Mouse (Mus musculus): ENCODE results near the gene Nrn1. TPM values are rescaled to one million over a fixed set of nuclear protein-coding genes. Genes with fewer than 3 reads are reported as not detected.

Gene Nrn1
- total RNA-seq, 2 experiments from 2014 or later = 3.2 to 3.3 TPM

DNA sequence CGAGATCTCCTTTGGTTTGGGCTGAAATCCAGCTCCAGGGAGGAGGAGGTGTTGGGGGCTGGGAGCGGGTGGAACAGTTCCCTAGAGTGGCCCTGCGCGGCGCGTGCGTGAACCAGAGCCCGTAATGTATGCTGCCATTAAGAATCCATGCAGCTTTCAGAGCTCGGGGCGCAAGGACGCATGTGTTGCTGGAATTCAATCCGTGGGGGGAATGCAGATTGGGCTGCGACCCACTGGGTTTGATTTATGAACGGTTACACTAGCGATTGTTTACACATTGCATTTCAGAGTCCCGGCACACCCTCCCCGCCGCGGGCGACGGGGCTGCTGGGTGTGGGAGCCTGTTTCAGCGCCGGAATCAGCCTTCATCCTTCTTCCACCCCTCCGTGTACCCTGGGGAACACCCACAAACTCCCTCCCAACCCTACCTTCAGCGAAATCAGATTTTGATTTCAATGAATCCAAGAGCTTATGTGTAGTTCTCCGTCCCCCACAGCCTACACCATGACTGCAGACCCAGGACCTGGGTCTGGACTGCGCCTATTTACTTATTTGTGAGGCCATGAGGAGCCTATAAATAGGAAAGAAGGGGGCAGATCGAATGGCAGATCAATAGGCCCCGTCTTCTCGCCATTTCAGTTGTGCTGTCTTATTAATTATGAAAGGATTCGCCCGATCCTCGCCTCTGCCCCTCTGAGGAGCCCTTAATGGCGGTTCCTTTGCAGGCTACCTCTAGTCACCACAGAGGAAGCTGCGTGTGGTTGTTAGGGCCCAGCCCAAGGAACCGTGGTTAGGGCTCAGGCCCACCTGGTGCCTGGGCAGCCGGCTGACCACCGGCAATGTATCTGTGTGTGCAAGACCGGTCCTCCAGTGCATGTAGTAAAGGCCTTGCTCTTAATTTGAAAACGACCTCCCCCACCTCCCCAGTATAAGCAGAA is 10.1 kb downstream of the Nrn1 start:
- no peak for DNase-seq

DNA sequence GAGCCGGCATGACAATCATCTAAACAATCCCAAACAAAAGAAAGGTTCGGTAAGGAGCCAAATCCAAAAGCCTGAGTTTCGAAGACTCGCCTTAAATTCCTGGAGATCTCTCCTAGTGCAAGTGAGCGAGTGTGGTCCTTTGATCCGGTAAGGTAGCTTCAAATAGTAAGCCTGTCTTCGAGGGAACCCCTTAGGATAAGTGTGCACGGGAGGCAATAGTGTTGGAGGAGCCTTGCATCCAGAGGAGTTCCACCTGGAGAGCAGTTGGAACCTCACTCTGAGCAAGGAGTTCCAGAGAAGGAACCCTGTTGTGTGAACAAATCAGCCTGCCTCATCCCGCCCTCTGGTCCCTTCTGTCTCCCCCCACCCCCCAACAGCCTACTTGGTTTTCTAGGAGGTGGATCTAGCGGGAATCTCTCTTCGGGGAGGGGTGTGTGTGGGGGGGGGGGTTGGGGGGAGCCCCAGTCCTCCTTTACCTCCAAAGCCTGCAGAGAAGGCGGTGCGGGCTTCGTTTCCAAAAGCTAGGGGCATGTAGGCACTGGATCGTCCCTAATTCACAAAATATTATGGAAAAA is 11.1 kb downstream of the Nrn1 start:
- no peak for DNase-seq

DNA sequence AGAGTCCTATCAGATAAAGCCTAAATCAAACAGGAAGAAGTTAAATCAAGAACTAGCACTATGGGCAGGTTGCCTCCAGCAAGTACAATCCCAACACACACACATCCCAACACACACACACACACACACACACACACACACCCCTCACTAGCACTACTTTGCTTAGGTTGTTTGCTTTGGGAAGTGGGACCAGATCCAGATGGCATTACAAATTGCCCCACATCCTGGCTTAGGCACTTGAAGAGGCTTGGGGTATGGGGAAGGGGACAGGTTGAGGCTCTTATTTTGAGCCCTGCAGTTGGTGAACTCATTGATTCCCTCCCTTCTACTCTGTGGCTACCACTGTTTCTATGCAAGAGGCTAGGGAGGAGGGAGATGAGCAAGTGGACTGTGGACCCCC is 12.6 kb downstream of the Nrn1 start:
- no peak for DNase-seq

DNA sequence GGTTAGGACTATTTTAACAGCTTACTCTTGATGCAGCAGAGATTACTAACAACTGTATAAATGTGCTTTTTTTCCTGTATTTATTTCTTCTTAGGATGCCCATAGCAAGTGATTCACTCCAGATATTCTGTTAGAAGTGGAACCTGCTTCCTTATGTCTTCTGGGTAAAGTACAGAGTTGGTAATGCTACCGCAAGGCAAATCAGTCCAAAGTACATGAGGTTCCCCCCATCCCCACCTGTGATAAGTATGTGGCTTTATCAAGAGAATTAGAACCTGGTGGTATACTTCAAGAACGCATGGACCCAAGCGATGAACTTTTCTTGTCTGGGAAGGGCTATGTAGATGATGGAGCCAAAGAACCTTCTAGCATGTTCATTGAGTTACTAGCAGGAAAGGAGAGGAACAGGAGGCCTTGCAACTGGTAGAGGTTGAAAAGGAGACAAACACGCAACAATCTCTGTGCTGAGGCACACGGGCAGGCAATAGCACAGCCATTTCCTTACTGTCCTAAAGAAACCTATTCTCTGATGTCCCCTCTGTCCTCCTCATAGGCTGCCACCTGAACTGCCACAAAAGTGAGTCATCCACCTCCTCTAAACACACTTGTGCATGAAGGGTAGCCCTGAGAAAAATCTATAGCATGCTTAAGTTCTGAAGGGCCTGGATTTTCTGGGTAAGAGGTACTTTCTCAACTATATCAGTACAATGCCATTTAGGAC is 14.5 kb downstream of the Nrn1 start:
- DNase-seq = no peak

DNA sequence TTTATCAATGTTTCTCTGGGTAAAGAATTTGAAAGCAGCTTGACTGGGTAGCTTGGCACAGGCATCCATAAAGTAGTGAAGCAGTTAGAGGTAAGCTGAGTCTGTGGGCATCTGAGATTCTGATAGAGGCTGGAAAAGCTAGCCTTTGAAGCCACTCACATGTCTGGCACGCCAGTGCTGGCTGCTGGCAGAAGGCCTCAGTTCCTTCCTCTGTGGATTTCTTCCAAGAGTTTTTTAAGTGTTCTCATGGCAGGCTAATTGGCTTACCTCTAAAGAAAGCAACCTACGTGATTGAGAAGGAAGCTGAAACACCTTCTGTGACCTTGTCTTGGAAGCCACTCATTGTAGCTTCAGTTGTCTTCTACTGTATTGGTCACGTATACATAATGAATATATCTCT is 17.6 kb downstream of the Nrn1 start:
- DNase-seq = no peak

DNA sequence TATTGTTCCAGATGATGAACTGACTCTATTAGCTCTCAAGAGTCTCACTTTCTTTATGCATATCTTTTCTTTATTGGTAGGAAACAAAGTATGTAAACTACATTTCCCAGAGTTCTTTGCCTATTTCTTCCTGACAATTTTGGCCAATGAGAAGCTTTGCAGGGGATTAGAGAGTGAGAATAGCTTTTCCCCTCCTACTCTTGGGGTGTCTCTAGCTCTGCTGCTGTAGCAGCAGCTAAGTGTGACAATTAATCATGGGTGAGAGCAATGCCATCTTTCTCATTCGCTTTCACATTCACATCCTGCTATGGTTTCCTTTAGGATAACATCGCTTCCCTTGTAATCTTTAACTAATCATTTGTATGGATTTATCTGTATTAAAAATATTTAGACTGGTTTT is 18.2 kb downstream of the Nrn1 start:
- DNase-seq = no peak

DNA sequence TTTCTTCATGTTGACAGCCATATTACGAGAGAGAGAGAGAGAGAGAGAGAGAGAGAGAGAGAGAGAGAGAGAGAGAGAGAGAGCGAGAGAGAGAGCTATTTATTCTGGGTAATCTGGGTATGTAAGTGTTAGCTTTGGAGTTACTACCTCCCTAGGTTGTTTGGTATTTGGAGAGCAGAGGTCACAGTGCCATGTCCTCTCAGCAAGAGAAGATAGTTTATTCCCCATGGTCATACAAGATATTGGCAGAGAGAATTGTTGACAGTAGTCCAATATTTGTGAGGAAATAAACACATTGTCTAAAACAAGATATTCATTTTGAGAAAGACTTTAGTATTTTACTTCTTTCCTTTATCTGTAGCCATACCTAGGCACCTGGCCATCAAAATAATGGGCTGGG is 20.8 kb downstream of the Nrn1 start:
- DNase-seq = no peak

DNA sequence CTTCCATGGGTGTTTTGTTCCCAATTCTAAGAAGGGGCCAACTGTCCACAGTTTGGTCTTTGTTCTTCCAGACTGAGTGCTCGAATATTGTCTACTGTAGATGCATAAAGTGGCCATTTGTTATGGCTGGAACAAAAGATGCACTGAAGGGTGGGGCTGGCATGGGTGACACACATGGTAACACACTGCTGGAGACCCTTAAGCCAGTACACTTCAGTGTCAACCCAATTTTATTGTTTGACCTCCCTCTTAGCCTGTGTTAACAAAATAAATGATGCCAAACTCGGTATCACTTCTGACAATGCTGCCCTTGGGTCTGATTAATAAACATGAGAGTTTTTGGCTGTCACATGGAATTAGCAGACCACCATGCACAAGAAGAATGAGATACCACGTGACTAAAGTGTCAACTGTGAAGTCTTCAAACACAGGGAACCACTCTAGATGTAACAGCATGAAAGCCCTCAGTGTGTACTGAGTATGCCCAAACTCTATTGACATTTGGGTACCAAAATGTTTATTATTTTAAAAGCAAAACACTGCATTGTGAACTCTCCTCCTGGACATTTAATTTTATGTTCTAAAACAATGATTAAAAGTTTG is 27.7 kb downstream of the Nrn1 start:
- no peak for DNase-seq

DNA sequence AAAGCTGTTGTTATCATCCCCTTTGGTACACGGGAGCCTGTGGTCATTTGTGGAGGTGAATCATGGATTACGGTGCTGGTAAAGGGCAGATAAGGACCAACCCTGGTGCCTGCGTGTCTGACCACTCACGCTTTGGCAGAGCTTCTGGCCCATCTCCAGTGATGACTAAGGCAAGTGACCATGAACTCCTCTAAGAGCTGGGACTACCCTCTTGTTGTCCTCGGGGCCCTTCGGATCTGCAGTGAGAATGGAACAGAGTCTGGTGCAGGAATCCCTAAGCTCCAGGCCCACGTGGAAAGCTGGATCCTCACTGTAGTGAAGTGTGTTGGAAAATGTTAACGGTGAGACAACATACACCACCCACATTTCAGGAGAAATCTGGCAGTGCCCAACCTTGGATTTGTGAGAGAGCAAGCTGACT is 38.6 kb downstream of the Nrn1 start:
- no peak for DNase-seq

DNA sequence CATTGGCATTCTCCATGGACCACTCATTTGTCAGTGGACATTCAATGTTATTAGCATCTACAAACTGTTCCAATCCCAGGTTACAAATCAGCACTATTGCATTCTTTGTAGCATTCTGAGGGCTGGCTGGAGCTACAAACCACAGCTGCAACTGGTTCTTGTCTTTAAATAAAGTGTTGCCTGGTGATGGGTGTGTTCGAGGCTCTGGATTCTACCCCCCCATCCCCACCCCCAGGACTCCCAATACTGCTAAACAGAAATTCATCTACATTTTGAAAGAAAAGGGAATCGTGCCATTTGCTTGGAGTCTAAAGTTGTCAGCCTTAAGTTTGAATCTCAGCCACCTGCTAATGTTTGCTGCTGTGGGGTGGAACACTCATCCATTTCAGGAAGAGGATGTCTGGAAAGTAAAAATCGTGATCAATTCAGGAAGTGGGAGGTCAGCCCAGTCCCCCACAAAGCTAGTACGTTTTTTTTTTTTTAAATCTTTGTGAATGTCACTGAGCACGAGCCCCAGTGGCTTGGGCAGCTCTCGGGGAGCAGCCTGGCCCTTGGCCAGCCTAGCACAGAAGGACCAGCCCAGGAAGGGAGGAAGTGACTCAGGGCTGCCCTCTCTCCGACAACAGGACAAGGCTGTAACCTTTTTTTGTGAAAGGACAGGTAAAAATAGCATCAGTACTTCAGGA is 39.3 kb downstream of the Nrn1 start:
- no peak for DNase-seq

DNA sequence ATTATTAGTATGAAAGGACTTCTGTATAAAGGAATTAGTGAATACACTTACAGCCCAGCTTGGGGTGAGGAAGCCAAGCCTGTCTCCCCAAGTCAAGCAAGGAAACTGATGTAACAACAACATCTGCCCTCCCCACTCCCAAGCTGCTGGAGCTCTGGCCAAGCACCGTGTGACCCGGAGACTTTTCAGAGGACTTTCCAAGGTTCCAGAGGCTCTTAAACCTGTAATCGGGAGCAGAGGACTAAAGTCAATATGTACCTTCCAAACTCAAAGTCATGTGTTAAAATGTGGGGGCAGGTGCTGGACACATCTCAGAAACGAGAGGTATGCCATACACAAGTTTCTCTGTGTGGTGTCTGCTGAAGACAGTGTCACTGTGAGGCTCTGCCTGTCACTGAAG is 51.4 kb downstream of the Nrn1 start:
- DNase-seq = no peak

DNA sequence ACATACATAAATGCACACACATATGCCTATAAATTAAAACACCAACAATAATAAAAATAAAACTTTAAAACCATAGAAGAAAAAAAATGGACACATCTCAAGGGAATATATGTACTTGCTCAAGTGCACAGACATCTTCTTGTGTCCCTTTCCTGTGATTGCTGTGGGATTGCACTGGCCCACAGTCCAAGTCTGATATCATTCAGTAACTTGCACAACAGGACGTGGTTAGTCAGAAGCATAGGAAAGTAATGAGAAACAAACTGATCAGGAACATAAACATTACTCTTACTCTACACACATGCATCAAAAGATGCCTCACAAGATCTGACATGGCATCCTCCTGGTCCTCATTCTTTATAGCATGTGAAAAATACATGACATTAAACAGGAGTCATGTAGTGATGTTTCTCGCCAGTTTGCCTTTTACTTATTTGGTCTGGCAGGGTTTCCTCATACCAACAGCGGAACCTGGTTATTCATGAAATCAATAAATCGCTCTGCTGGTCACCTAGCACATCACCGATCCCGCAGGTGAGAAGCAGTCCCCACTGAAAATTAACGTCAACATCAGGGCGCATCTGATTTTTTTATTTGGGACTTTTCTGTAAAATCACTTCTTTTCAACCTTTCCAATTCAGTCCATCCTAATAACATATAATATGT is 54.1 kb downstream of the Nrn1 start:
- no peak for DNase-seq

DNA sequence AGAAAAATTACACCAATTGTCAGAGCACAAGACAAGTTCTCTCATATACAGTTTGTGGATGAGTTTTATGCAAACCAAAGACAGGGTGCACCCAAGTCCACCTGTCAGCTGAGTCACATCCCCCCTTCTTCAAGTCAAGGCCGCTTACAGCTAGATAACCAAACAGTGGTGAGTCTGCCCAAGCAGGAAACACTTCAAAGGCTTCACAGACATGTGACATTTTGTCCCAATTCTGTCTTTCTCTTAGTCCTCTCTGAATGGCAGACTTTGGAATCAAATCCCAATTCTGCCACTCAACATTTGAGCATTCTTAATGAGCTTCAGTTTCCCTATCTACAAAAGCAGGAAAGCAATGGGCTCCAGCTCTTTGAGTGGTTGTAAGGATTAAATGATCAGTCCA is 55.6 kb downstream of the Nrn1 start:
- DNase-seq = no peak

Data from gastrocnemius, postnatal 10 days (tissue).